Mouse (Mus musculus) MEL (cell line): Measurements from ENCODE around the gene Dnajc5. TPM values are rescaled to one million over a fixed set of nuclear protein-coding genes. Genes with fewer than 3 reads are reported as not detected.

Experiments used
- DNase-seq: peaks from one replicate; pipeline ENCODE4 v3.0.0; 2011; ENCODE audit warnings: low read depth, low spot score
- H3K27ac ChIP-seq: 2 replicates; pipeline ENCODE4 v1.5.1; 2012; ENCODE audit warnings: low read depth, mild to moderate bottlenecking, control low read depth, low read length, moderate library complexity; ENCODE audit not compliant: control insufficient read depth
- H3K27me3 ChIP-seq, 2 experiments: fragments of 150-350 bp in 1 of 2; sonication (generic) in 1 of 2; 2 replicates each; pipeline ENCODE4 v1.6.1; 2012; ENCODE audit warnings: low read length in 2 of 2, mild to moderate bottlenecking in 2 of 2, improper control_type of control experiment in 1 of 2, moderate library complexity in 1 of 2; ENCODE audit not compliant: insufficient read depth in 2 of 2, control insufficient read depth in 1 of 2
- H3K36me3 ChIP-seq, 2 experiments: 2 replicates each; pipeline ENCODE4 v1.6.1; 2012 to 2014; ENCODE audit warnings: low read length in 2 of 2, improper control_type of control experiment in 1 of 2, inconsistent platforms in 1 of 2, mild to moderate bottlenecking in 1 of 2; ENCODE audit not compliant: insufficient read depth in 2 of 2, control insufficient read depth in 1 of 2
- H3K4me1 ChIP-seq, 2 experiments: fragments of 150-350 bp in 1 of 2; sonication (generic) in 1 of 2; 2 replicates each; pipeline ENCODE4 v1.6.1; 2012; ENCODE audit warnings: low read length in 2 of 2, improper control_type of control experiment in 1 of 2, mild to moderate bottlenecking in 1 of 2; ENCODE audit not compliant: insufficient read depth in 2 of 2, control insufficient read depth in 1 of 2
- H3K4me3 ChIP-seq, 2 experiments: fragments of 150-350 bp in 1 of 2; sonication (generic) in 1 of 2; 2 replicates each; pipeline ENCODE4 v1.5.1; 2012; ENCODE audit warnings: low read depth in 2 of 2, low read length in 2 of 2, mild to moderate bottlenecking in 2 of 2, moderate library complexity in 2 of 2, control low read depth in 1 of 2, improper control_type of control experiment in 1 of 2; ENCODE audit not compliant: control insufficient read depth in 1 of 2, insufficient read depth in 1 of 2
- H3K79me2 ChIP-seq: 2 replicates; pipeline ENCODE4 v1.6.1; 2012; ENCODE audit warnings: mild to moderate bottlenecking, low read length, moderate library complexity; ENCODE audit not compliant: control insufficient read depth, poor library complexity, insufficient read depth
- H3K9ac ChIP-seq: 2 replicates; pipeline ENCODE4 v1.6.1; 2012; ENCODE audit warnings: low read depth, mild to moderate bottlenecking, control low read depth, low read length, moderate library complexity; ENCODE audit not compliant: control insufficient read depth, poor library complexity, severe bottlenecking
- H3K9me3 ChIP-seq: fragments of 150-350 bp; sonication (generic); replicated peaks from 2 replicates; pipeline ENCODE4 v1.6.1; 2012; ENCODE audit warnings: mild to moderate bottlenecking, low read length, improper control_type of control experiment, moderate library complexity; ENCODE audit not compliant: insufficient read depth
- BHLHE40 ChIP-seq: IDR thresholded peaks from 2 replicates; pipeline ENCODE4 v1.6.1; 2012; ENCODE audit warnings: low read depth, mild to moderate bottlenecking, inconsistent platforms, low read length, improper control_type of control experiment, borderline replicate concordance
- CTCF ChIP-seq, 3 experiments: IDR thresholded peaks in 2 of 3; conservative IDR thresholded peaks in 1 of 3; 2 replicates each; pipeline ENCODE4 v1.5.1; 2011 to 2012; ENCODE audit warnings: low read length in 3 of 3, low read depth in 2 of 3, mild to moderate bottlenecking in 2 of 3, improper control_type of control experiment in 1 of 3, inconsistent platforms in 1 of 3, mixed read lengths in 1 of 3, moderate library complexity in 1 of 3; ENCODE audit not compliant: control insufficient read depth in 1 of 3, insufficient read depth in 1 of 3, poor library complexity in 1 of 3, severe bottlenecking in 1 of 3
- ELF1 ChIP-seq: IDR thresholded peaks from 2 replicates; pipeline ENCODE4 v1.6.1; 2014; ENCODE audit warnings: low read depth, mild to moderate bottlenecking, inconsistent platforms, low read length, improper control_type of control experiment, moderate library complexity
- GABPA ChIP-seq: IDR thresholded peaks from 2 replicates; pipeline ENCODE4 v1.6.1; 2012; ENCODE audit warnings: low read depth, mild to moderate bottlenecking, inconsistent platforms, low read length, improper control_type of control experiment, moderate library complexity
- HCFC1 ChIP-seq: IDR thresholded peaks from 2 replicates; pipeline ENCODE4 v1.6.1; 2012; ENCODE audit warnings: low read depth, mild to moderate bottlenecking, inconsistent platforms, low read length, improper control_type of control experiment, moderate library complexity
- JUND ChIP-seq: IDR thresholded peaks from 2 replicates; pipeline ENCODE4 v1.6.1; 2011; ENCODE audit warnings: low read depth, mild to moderate bottlenecking, improper control_type of control experiment, low read length
- MAX ChIP-seq: IDR thresholded peaks from 2 replicates; pipeline ENCODE4 v1.6.1; 2011; ENCODE audit warnings: low read length, improper control_type of control experiment
- MAZ ChIP-seq: IDR thresholded peaks from 2 replicates; pipeline ENCODE4 v1.6.1; 2012; ENCODE audit warnings: low read depth, mild to moderate bottlenecking, inconsistent platforms, low read length, improper control_type of control experiment
- MEF2A ChIP-seq: IDR thresholded peaks from 2 replicates; pipeline ENCODE4 v1.6.1; 2014; ENCODE audit warnings: low read depth, mild to moderate bottlenecking, inconsistent platforms, low read length, improper control_type of control experiment; ENCODE audit not compliant: poor library complexity, insufficient replicate concordance, severe bottlenecking; ENCODE audit errors: extremely low read depth
- MXI1 ChIP-seq: IDR thresholded peaks from 2 replicates; pipeline ENCODE4 v1.6.1; 2011; ENCODE audit warnings: mild to moderate bottlenecking, low read depth, low read length, improper control_type of control experiment
- NELFE ChIP-seq: IDR thresholded peaks from 2 replicates; pipeline ENCODE4 v1.6.1; 2011; ENCODE audit warnings: low read depth, low read length, improper control_type of control experiment
- NRF1 ChIP-seq: IDR thresholded peaks from 2 replicates; pipeline ENCODE4 v1.6.1; 2014; ENCODE audit warnings: low read depth, mild to moderate bottlenecking, inconsistent platforms, low read length, improper control_type of control experiment, moderate library complexity; ENCODE audit not compliant: poor library complexity, insufficient read depth, severe bottlenecking
- POLR2A ChIP-seq, 2 experiments: IDR thresholded peaks; 2 replicates each; pipeline ENCODE4 v1.6.1; 2011 to 2012; ENCODE audit warnings: low read length in 2 of 2, mild to moderate bottlenecking in 2 of 2, control low read depth in 1 of 2, improper control_type of control experiment in 1 of 2, low read depth in 1 of 2, moderate library complexity in 1 of 2; ENCODE audit not compliant: control insufficient read depth in 1 of 2, insufficient read depth in 1 of 2, poor library complexity in 1 of 2
- SIN3A ChIP-seq: IDR thresholded peaks from 2 replicates; pipeline ENCODE4 v1.6.1; 2012; ENCODE audit warnings: low read length, improper control_type of control experiment, inconsistent platforms
- SMC3 ChIP-seq: IDR thresholded peaks from 2 replicates; pipeline ENCODE4 v1.6.1; 2011; ENCODE audit warnings: low read depth, low read length, improper control_type of control experiment
- TAL1 ChIP-seq: IDR thresholded peaks from 2 replicates; pipeline ENCODE4 v1.6.1; 2012; ENCODE audit warnings: mild to moderate bottlenecking, inconsistent platforms, low read length, moderate library complexity, mixed read lengths
- TBP ChIP-seq: IDR thresholded peaks from 2 replicates; pipeline ENCODE4 v1.8.0; 2011; ENCODE audit warnings: low read depth, low read length, improper control_type of control experiment
- UBTF ChIP-seq: IDR thresholded peaks from 2 replicates; pipeline ENCODE4 v1.6.1; 2012; ENCODE audit warnings: low read depth, mild to moderate bottlenecking, inconsistent platforms, low read length, improper control_type of control experiment, moderate library complexity, borderline replicate concordance; ENCODE audit not compliant: insufficient read depth
- ZNF384 ChIP-seq: IDR thresholded peaks from 2 replicates; pipeline ENCODE4 v1.6.1; 2012; ENCODE audit warnings: low read depth, mild to moderate bottlenecking, inconsistent platforms, low read length, improper control_type of control experiment
- polyA plus RNA-seq, 2 experiments: library from polyadenylated mRNA; stranded (reverse) in 1 of 2; unstranded in 1 of 2; fragments of >175 nt in 1 of 2; fragments of >200 nt in 1 of 2; gene quantifications; 2 replicates each; pipeline versions ENCODE4 v1.2.1 to v1.2.4; 2012; ENCODE audit warnings: low replicate concordance in 2 of 2, low read depth in 1 of 2; ENCODE audit not compliant: insufficient read length in 2 of 2, insufficient read depth in 1 of 2, missing spikeins in 1 of 2
- total RNA-seq: library from RNA; depleted of rRNA; stranded (reverse); fragments of 300-350 nt; gene quantifications from 2 replicates; pipeline ENCODE4 v1.2.3, GENCODE M21; 2012

The Dnajc5 gene
- total and polyA plus RNA-seq, 3 experiments, result 51.9 to 338 (median 57.9) TPM

DNA sequence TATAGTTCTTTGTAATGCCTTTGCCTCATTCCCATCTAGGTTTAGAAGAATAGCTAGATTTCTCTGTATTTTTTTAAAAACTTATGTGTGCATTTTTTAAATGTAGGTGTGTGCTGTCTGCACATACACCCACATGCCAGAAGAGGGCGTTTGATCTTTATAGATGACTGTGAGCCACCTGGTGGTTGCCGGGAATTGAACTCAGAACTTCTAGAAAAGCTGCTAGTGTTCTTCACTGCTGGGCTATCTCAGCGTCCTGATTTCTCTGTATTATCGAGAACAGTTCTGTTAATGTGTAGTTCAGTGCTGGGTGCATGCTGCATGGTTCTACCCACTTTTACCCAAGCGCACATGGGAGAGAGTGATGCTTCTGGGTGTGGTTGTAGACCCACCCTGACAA, 2.5 kb downstream of the Dnajc5 start:
- Histone ChIP-seq H3K36me3 (peaks cover 16 to 33% of the 10 kb centered on the region in 2 experiments), H3K9me3 (no peaks in the 10 kb centered on the region), H3K4me3 (no peak overlapping the region; a peak in 1 of 4 replicates), H3K4me1 (peaks cover 10 to 14% of the 10 kb centered on the region in 2 experiments), H3K27me3 (no peaks in the 10 kb centered on the region), H3K9ac (no peak overlapping the region; the same call in 1 of the 2 replicates), H3K79me2 (peaks cover 63% of the 10 kb centered on the region), H3K27ac (no peak overlapping the region)
- peak; percentile 70 for DNase-seq
- no peak for TF ChIP-seq NELFE
- peak; percentile 32; the same call in 1 of the 2 replicates for TF ChIP-seq SIN3A
- no peak for TF ChIP-seq ZNF384
- peak; percentile 38 for TF ChIP-seq SMC3
- TF ChIP-seq CTCF (IDR thresholded peaks at IDR 0.05 in 2 of 3, conservative IDR thresholded peaks at IDR 0.05 in 1 of 3; ENCODE audit: control insufficient read depth in 1 of 3, insufficient read depth in 1 of 3, low read depth in 2 of 3, low read length in 3 of 3, poor library complexity in 1 of 3, severe bottlenecking in 1 of 3), result peak; percentile 16 to 77 (median 33); a peak in 3 of 6 replicates
- TF ChIP-seq MXI1, result 0 out of 2 replicates have a peak, but pooled peaks have one; percentile 11

DNA sequence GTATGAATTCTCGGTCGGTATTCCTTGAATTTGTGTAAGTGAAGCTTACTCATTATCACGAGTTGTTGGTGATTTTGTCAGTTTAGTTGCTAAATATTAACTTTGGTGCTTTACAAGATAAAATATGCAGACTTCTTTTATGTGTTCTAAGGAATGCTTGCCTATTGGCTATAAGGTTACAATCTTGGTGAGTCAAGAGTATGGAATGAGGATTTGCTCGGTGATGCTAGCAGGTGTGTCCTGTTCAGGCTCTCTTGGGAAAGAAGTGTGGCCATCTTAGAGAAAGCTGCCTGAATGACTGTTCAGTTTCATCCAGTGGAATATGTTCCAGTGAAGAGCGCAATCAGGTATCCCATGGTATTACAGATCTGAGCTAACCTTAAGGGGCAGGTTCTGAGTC, 5.2 kb downstream of the Dnajc5 start:
- Histone ChIP-seq H3K27ac (no peak overlapping the region), H3K4me3 (no peak overlapping the region), H3K4me1 (peaks cover 7 to 10% of the 10 kb centered on the region in 2 experiments), H3K9ac (no peak overlapping the region), H3K9me3 (no peaks in the 10 kb centered on the region), H3K27me3 (no peaks in the 10 kb centered on the region), H3K79me2 (peaks cover 80% of the 10 kb centered on the region), H3K36me3 (peaks cover 23 to 31% of the 10 kb centered on the region in 2 experiments)
- no peak for DNase-seq
- TF ChIP-seq ELF1, result no peak
- TF ChIP-seq TBP, result no peak
- TF ChIP-seq MAX, result no peak
- no peak for TF ChIP-seq UBTF
- TF ChIP-seq MXI1, result no peak
- no peak for TF ChIP-seq MAZ
- no peak for TF ChIP-seq JUND
- TF ChIP-seq ZNF384, result no peak
- TF ChIP-seq NRF1, result no peak
- TF ChIP-seq POLR2A (IDR thresholded peaks at IDR 0.05; ENCODE audit: control insufficient read depth in 1 of 2, insufficient read depth in 1 of 2, low read depth in 1 of 2, low read length in 2 of 2, poor library complexity in 1 of 2), result no peak
- TF ChIP-seq MEF2A, result no peak
- no peak for TF ChIP-seq BHLHE40
- no peak for TF ChIP-seq SIN3A
- TF ChIP-seq GABPA, result no peak
- TF ChIP-seq CTCF (IDR thresholded peaks at IDR 0.05 in 2 of 3, conservative IDR thresholded peaks at IDR 0.05 in 1 of 3; ENCODE audit: control insufficient read depth in 1 of 3, insufficient read depth in 1 of 3, low read depth in 2 of 3, low read length in 3 of 3, poor library complexity in 1 of 3, severe bottlenecking in 1 of 3), result no peak
- no peak for TF ChIP-seq HCFC1
- no peak for TF ChIP-seq TAL1
